Mouse (Mus musculus) limb, embryonic 13.5 days (tissue): ENCODE data around the gene Trpc4ap. TPM values are rescaled to one million over a fixed set of nuclear protein-coding genes. Genes with fewer than 3 reads are reported as not detected.

Source experiments
- ATAC-seq: fragments of 200-750 bp; cut with Nextera tagmentation; 2 replicates; pipeline ENCODE4 v1.8.0; 2017; ENCODE audit warnings: low read depth, moderate number of reproducible peaks, moderate TSS enrichment; ENCODE audit not compliant: low FRiP score
- H3K27ac ChIP-seq: fragments of 300-500 bp; sonication (generic); 2 replicates; pipeline ENCODE4 v1.5.1; 2015; ENCODE audit warnings: inconsistent platforms, mild to moderate bottlenecking, moderate library complexity
- H3K27me3 ChIP-seq: fragments of 300-500 bp; sonication (generic); 2 replicates; pipeline ENCODE4 v1.6.1; 2015; ENCODE audit warnings: mild to moderate bottlenecking, inconsistent platforms
- H3K36me3 ChIP-seq: fragments of 300-500 bp; sonication (generic); 2 replicates; pipeline ENCODE4 v1.6.1; 2015; ENCODE audit warnings: inconsistent platforms, mild to moderate bottlenecking, moderate library complexity
- H3K4me1 ChIP-seq: fragments of 300-500 bp; sonication (generic); 2 replicates; pipeline ENCODE4 v1.6.1; 2015; ENCODE audit warnings: inconsistent platforms
- H3K4me2 ChIP-seq: fragments of 300-500 bp; sonication (generic); replicated peaks from 2 replicates; pipeline ENCODE4 v1.6.1; 2015; ENCODE audit warnings: inconsistent platforms, mild to moderate bottlenecking, moderate library complexity
- H3K4me3 ChIP-seq: fragments of 300-500 bp; sonication (generic); 2 replicates; pipeline ENCODE4 v1.5.1; 2015; ENCODE audit warnings: moderate library complexity, mild to moderate bottlenecking, inconsistent platforms
- H3K9ac ChIP-seq: fragments of 300-500 bp; sonication (generic); 2 replicates; pipeline ENCODE4 v1.6.1; 2015; ENCODE audit warnings: mild to moderate bottlenecking, inconsistent platforms
- H3K9me3 ChIP-seq: fragments of 300-500 bp; sonication (generic); 2 replicates; pipeline ENCODE4 v1.6.1; 2016; ENCODE audit warnings: inconsistent platforms
- WGBS: fragments of 180-500 bp; shearing (Covaris S2); methylation state at CpG from one replicate; pipeline ENCODE4 v1.1.7; 2015; 5-methylcytosine and 5-hydroxymethylcytosine counted together
- polyA plus RNA-seq: library from polyadenylated mRNA; unstranded; fragments of >200 nt; fragmentation: Nextera tagmentation; extraction: Ambion mirVana; gene quantifications from 2 replicates; pipeline ENCODE4 v1.2.1, GENCODE M21; 2015

Gene Trpc4ap
- polyA plus RNA-seq, 1 experiment from 2014 or later: 160 TPM

- no peak overlapping the region for H3K4me3 ChIP-seq
- H3K27me3 ChIP-seq: no peaks in the 10 kb centered on the region
- H3K9me3 ChIP-seq: no peaks in the 10 kb centered on the region
- no peak overlapping the region for H3K4me2 ChIP-seq
- no peak for ATAC-seq
- H3K27ac ChIP-seq: no peak overlapping the region
- H3K36me3 ChIP-seq: peaks cover 23% of the 10 kb centered on the region
- WGBS: 63% methylated on average over 4 of the region's 4 CpGs
- peaks cover 22% of the 10 kb centered on the region for H3K4me1 ChIP-seq
- H3K9ac ChIP-seq: no peak overlapping the region
Measured at GRCm38 (mm10) chr2:155689211-155689610, 3.0 kb downstream of the Trpc4ap start.

- 96% methylated on average over 11 of the region's 11 CpGs for WGBS
- Histone ChIP-seq H3K4me2 (no peak overlapping the region), H3K4me3 (no peak overlapping the region), H3K4me1 (peaks cover 22% of the 10 kb centered on the region), H3K27me3 (no peaks in the 10 kb centered on the region), H3K36me3 (peaks cover 23% of the 10 kb centered on the region), H3K9me3 (no peaks in the 10 kb centered on the region), H3K9ac (no peak overlapping the region), H3K27ac (no peak overlapping the region)
- no peak for ATAC-seq
Measured at GRCm38 (mm10) chr2:155687746-155688145, 4.4 kb downstream of the Trpc4ap start.

GRCm38 (mm10) chr2:155686572-155686971, 5.6 kb downstream of the Trpc4ap start:
- Histone ChIP-seq H3K9ac (no peak overlapping the region), H3K4me2 (no peak overlapping the region), H3K36me3 (peaks cover 23% of the 10 kb centered on the region), H3K27ac (no peak overlapping the region), H3K4me3 (no peak overlapping the region), H3K4me1 (peaks cover 22% of the 10 kb centered on the region), H3K27me3 (no peaks in the 10 kb centered on the region), H3K9me3 (no peaks in the 10 kb centered on the region)
- 89% methylated on average over 5 of the region's 5 CpGs for WGBS
- ATAC-seq: no peak

DNA sequence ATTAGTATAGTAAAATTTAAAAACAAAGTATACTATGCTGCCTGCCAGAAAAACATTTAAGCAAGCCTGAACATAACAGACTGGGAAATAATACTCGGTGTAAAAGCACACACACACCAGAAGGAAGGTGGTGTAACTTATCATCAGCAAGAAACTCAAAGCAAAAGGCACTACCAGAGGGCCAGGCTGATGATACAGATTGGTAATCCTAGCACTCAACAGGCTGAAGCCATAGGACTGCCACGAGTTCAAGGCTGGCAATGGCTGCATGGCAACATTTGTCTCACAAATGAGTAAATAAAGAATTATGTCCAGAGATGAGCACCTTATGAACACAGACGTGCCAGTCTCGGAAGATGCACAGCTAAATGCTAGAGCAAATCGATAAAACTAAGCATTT, 8.4 kb downstream of the Trpc4ap start:
- Histone ChIP-seq H3K4me3 (no peak overlapping the region), H3K27me3 (no peaks in the 10 kb centered on the region), H3K27ac (no peak overlapping the region), H3K9me3 (no peaks in the 10 kb centered on the region), H3K4me1 (no peaks in the 10 kb centered on the region), H3K9ac (no peak overlapping the region), H3K4me2 (no peak overlapping the region), H3K36me3 (peaks cover 27% of the 10 kb centered on the region)
- ATAC-seq: no peak
- WGBS: 92% methylated on average over 5 of the region's 5 CpGs

DNA sequence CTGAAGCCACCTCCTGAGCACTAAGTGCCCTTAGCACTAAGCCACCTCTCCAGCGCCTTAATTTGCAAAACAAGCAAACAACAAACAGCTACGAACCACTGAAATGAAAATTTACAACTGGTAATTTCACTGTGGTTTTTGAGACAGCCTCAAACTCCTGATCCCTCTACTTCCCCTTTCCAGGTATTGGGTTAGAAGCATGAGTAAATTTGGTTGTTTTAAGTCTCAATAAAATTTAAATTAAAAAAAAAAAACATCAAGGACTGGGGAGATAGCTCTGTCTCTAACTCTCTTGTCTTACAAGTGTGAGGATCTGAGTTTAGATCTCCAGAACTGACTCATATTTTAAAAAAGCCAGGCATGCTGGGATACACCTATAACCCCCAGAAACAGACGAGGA, 9.0 kb downstream of the Trpc4ap start:
- no peaks in the 10 kb centered on the region for H3K4me1 ChIP-seq
- no peak for ATAC-seq

GRCm38 (mm10) chr2:155681874-155682273, 10.3 kb downstream of the Trpc4ap start:
- WGBS: 88% methylated on average over 2 of the region's 2 CpGs
- H3K27me3 ChIP-seq: no peaks in the 10 kb centered on the region
- no peak for ATAC-seq
- no peaks in the 10 kb centered on the region for H3K4me1 ChIP-seq
- no peak overlapping the region for H3K4me3 ChIP-seq
- H3K9me3 ChIP-seq: no peaks in the 10 kb centered on the region
- no peak overlapping the region for H3K4me2 ChIP-seq
- no peak overlapping the region for H3K27ac ChIP-seq
- peaks cover 15% of the 10 kb centered on the region for H3K36me3 ChIP-seq
- H3K9ac ChIP-seq: no peak overlapping the region

More for the DNA sequence above, 9.0 kb downstream of the Trpc4ap start:
- Histone ChIP-seq H3K27ac (no peak overlapping the region), H3K4me3 (no peak overlapping the region), H3K4me2 (no peak overlapping the region), H3K9me3 (no peaks in the 10 kb centered on the region), H3K27me3 (no peaks in the 10 kb centered on the region), H3K36me3 (peaks cover 27% of the 10 kb centered on the region), H3K9ac (no peak overlapping the region)
- 45% methylated on average over 3 of the region's 3 CpGs for WGBS

DNA sequence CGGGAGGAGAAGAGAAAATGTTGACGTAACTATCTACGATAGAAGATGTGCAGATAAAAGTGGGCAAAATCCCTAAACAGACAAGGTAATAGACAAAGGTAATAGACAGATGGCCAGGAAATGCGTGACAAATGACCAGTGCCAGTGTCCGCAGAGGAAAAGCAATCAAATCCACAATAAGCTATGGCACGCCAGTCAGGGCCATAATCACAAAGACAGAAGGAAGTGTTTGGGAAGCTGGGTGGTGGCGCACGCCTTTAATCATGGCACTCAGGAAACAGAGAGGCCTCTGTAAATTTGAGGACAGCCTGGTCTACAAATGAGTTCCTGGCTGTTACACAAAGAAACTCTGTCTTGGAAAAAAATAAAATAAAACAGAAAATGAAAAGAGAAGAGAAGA, 11.0 kb downstream of the Trpc4ap start:
- Histone ChIP-seq H3K27me3 (no peaks in the 10 kb centered on the region), H3K4me3 (no peak overlapping the region), H3K36me3 (peaks cover 11% of the 10 kb centered on the region), H3K9me3 (no peaks in the 10 kb centered on the region), H3K4me2 (no peak overlapping the region), H3K4me1 (no peaks in the 10 kb centered on the region), H3K27ac (no peak overlapping the region), H3K9ac (no peak overlapping the region)
- 71% methylated on average over 8 of the region's 8 CpGs for WGBS
- no peak for ATAC-seq

DNA sequence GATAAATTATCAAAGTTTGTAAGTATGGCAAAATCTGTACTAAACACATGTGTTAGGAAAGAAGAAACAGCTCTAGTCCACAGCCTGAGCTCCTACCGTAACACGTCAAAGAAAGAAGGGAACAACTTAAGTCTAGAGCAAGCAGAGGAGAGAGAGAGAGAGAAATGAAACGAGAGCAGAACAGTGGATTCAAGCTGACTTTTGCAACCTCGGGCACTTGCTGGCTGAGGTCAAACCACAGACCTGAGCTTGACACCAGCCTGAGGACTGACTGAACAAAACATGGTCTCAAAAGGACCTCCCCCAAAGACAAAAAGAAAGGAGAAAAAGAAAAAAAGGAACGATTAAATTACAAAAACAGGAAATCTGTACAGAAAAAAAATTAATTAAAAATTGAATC, 11.6 kb downstream of the Trpc4ap start:
- Histone ChIP-seq H3K27ac (no peak overlapping the region), H3K27me3 (no peaks in the 10 kb centered on the region), H3K36me3 (peaks cover 6% of the 10 kb centered on the region; the same call in 1 of the 2 replicates), H3K4me3 (no peak overlapping the region), H3K9ac (no peak overlapping the region), H3K4me2 (no peak overlapping the region), H3K9me3 (no peaks in the 10 kb centered on the region), H3K4me1 (no peaks in the 10 kb centered on the region)
- WGBS: 66% methylated on average over 5 of the region's 5 CpGs
- ATAC-seq: no peak

DNA sequence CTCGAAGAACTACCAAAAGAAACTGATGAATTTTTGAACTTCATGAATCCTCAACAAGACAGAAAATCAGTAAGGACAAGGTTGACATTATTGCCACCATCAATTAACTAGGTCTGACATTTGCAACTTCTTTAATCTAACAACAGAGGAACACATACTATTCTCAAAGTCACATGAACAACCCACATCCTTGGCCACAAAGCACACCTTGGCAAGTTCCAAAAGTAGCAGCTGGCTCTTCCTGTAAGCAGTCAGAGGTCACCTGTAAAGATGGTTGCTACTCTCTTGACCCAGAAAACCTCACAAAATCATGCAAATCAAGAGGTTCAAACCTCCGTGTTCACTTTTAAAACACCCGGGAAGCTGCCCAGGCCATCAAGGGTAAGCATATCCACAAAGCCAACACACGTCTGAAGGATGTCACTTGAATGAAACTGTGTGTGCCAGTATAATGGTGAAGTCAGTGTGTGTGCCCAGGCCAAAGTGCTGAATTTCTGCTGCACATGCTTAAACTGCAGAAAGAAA, 12.5 kb downstream of the Trpc4ap start:
- Histone ChIP-seq H3K9me3 (no peaks in the 10 kb centered on the region), H3K4me3 (no peak overlapping the region), H3K4me1 (0 out of 2 replicates have a peak, but pooled peaks cover 3% of the 10 kb centered on the region), H3K27ac (no peak overlapping the region), H3K9ac (no peak overlapping the region), H3K4me2 (no peak overlapping the region), H3K36me3 (peaks cover 4% of the 10 kb centered on the region; the same call in 1 of the 2 replicates), H3K27me3 (no peaks in the 10 kb centered on the region)
- 90% methylated on average over 4 of the region's 4 CpGs for WGBS
- no peak for ATAC-seq

DNA sequence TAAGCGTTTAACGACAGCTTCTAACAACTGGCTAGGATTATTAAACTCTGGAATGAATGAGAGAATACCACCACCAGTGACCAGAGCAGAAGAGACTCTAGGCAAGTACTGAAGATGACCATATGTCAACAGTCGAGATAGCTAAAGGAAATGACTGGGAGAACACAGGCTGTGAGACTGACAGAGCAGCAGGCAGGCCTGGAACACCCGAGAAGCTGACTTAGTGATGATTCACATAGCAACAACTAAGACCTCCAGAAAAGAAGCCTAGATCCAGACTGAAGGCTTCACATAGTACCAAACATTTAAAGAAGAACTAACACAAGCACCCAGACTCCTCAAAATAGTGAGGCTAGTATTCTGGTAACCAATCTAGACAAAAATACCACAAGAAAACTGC, 17.1 kb downstream of the Trpc4ap start:
- Histone ChIP-seq H3K27ac (no peak overlapping the region), H3K36me3 (peaks cover 34% of the 10 kb centered on the region), H3K4me1 (0 out of 2 replicates have a peak, but pooled peaks cover 6% of the 10 kb centered on the region), H3K27me3 (no peaks in the 10 kb centered on the region), H3K9ac (no peak overlapping the region), H3K9me3 (no peaks in the 10 kb centered on the region), H3K4me2 (no peak overlapping the region), H3K4me3 (no peak overlapping the region)
- 69% methylated on average over 4 of the region's 4 CpGs for WGBS
- ATAC-seq: no peak

- 21% methylated on average over 2 of the region's 2 CpGs for WGBS
- H3K4me3 ChIP-seq: no peak overlapping the region
Measured at GRCm38 (mm10) chr2:155673546-155673945, 18.6 kb downstream of the Trpc4ap start.

GRCm38 (mm10) chr2:155671236-155671635, 20.9 kb downstream of the Trpc4ap start:
- H3K4me2 ChIP-seq: no peak overlapping the region
- peaks cover 52% of the 10 kb centered on the region for H3K36me3 ChIP-seq
- H3K4me3 ChIP-seq: no peak overlapping the region
- H3K9me3 ChIP-seq: no peaks in the 10 kb centered on the region
- H3K9ac ChIP-seq: no peak overlapping the region
- 0 out of 2 replicates have a peak, but pooled peaks cover 6% of the 10 kb centered on the region for H3K4me1 ChIP-seq
- no peak for ATAC-seq
- 95% methylated on average over 4 of the region's 4 CpGs for WGBS
- no peaks in the 10 kb centered on the region for H3K27me3 ChIP-seq
- no peak overlapping the region for H3K27ac ChIP-seq

More at GRCm38 (mm10) chr2:155673546-155673945, 18.6 kb downstream of the Trpc4ap start:
- H3K27me3 ChIP-seq: no peaks in the 10 kb centered on the region
- no peak overlapping the region for H3K9ac ChIP-seq
- no peaks in the 10 kb centered on the region for H3K9me3 ChIP-seq
- H3K36me3 ChIP-seq: peaks cover 32% of the 10 kb centered on the region
- H3K27ac ChIP-seq: no peak overlapping the region
- no peak overlapping the region for H3K4me2 ChIP-seq
- 0 out of 2 replicates have a peak, but pooled peaks cover 6% of the 10 kb centered on the region for H3K4me1 ChIP-seq
- no peak for ATAC-seq

GRCm38 (mm10) chr2:155668461-155668860, 23.7 kb downstream of the Trpc4ap start:
- ATAC-seq: no peak
- Histone ChIP-seq H3K9me3 (no peaks in the 10 kb centered on the region), H3K36me3 (peaks cover 77% of the 10 kb centered on the region), H3K4me1 (no peaks in the 10 kb centered on the region), H3K9ac (no peak overlapping the region), H3K4me3 (no peak overlapping the region), H3K27ac (no peak overlapping the region), H3K4me2 (no peak overlapping the region), H3K27me3 (no peaks in the 10 kb centered on the region)
- 87% methylated on average over 4 of the region's 4 CpGs for WGBS
